Mouse (Mus musculus) midbrain, embryonic 13.5 days (tissue): ENCODE measurements at regions not wholly inside any gene's neighbourhood (a gene's known extent, or its start where the extent isn't known, plus 50 kb on each side); places are given as distances from the start of the nearest gene placed in this dataset.
A peak's percentile ranks its signal among the peaks of the same experiment; 100 is the strongest.

Source experiments
- ATAC-seq: fragments of 200-750 bp; cut with Nextera tagmentation; 2 replicates; pipeline ENCODE4 v1.8.0; 2017; ENCODE audit warnings: mild to moderate bottlenecking, moderate TSS enrichment, moderate library complexity
- H3K27ac ChIP-seq: fragments of 300-500 bp; sonication (generic); 2 replicates; pipeline ENCODE4 v1.5.1; 2015; ENCODE audit warnings: inconsistent platforms, mild to moderate bottlenecking, moderate library complexity
- H3K27me3 ChIP-seq: fragments of 300-500 bp; sonication (generic); 2 replicates; pipeline ENCODE4 v1.6.1; 2015; ENCODE audit warnings: mild to moderate bottlenecking, inconsistent platforms
- H3K36me3 ChIP-seq: fragments of 300-500 bp; sonication (generic); 2 replicates; pipeline ENCODE4 v1.6.1; 2015; ENCODE audit warnings: mild to moderate bottlenecking, inconsistent platforms
- H3K4me1 ChIP-seq: fragments of 300-500 bp; sonication (generic); replicated peaks from 2 replicates; pipeline ENCODE4 v1.6.1; 2015; ENCODE audit warnings: inconsistent platforms
- H3K4me2 ChIP-seq: fragments of 300-500 bp; sonication (generic); replicated peaks from 2 replicates; pipeline ENCODE4 v1.6.1; 2015; ENCODE audit warnings: moderate library complexity, mild to moderate bottlenecking, inconsistent platforms
- H3K4me3 ChIP-seq: fragments of 300-500 bp; sonication (generic); replicated peaks from 2 replicates; pipeline ENCODE4 v1.5.1; 2015; ENCODE audit warnings: mild to moderate bottlenecking, inconsistent platforms
- H3K9ac ChIP-seq: fragments of 300-500 bp; sonication (generic); replicated peaks from 2 replicates; pipeline ENCODE4 v1.6.1; 2015; ENCODE audit warnings: mild to moderate bottlenecking, inconsistent platforms
- H3K9me3 ChIP-seq: fragments of 300-500 bp; sonication (generic); 2 replicates; pipeline ENCODE4 v1.6.1; 2016; ENCODE audit warnings: mild to moderate bottlenecking, inconsistent platforms
- WGBS: fragments of 180-500 bp; shearing (Covaris S2); methylation state at CpG from one replicate; pipeline ENCODE4 v1.1.7; 2015; 5-methylcytosine and 5-hydroxymethylcytosine counted together

DNA sequence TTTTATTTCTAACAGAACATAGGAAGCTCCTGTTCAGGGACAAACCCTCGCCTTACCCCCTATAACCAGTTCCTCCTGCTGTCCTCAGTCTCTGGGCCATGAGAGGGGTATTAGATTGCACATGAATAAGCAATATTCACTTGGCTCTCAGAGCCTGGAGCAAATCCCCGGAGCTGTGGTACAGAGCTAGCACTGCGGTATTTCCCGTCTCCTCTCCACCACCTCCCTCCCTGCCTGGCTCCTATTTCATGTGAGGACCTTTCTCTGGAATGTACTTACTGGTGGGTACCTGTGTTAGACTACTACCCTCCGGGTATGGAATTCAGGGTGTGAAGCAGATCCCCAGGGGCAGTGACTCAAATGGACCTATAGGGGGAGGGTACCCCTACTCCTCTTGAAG is 206.9 kb upstream of the Cadm1 start:
- Histone ChIP-seq H3K9me3 (no peaks in the 10 kb centered on the region), H3K36me3 (no peaks in the 10 kb centered on the region), H3K4me1 (0 out of 2 replicates have a peak, but pooled peaks cover 2% of the 10 kb centered on the region), H3K4me3 (no peak overlapping the region), H3K9ac (no peak overlapping the region), H3K4me2 (no peak overlapping the region), H3K27ac (no peak overlapping the region), H3K27me3 (0 out of 2 replicates have a peak, but pooled peaks cover 7% of the 10 kb centered on the region)
- WGBS: 71% methylated on average over 5 of the region's 5 CpGs
- ATAC-seq: no peak

DNA sequence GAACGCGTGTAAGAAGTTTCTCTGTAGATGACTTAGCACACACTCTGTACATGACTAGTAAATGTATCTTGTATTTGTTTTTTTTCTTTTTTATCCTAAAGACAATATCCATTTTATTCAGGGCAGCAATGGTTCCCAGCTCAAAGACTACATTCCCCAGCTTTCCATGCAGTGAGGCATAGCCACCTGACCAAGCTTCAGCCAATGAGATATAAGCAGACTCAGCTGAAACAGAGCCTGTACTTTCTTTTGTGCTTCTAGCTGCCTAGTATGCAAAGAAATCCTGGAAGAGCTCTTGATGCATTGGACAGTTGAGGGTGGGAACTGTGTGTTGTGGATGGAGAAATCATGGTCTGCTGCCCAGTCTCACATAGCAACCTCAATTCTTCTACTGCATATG is 202.4 kb upstream of the Cadm1 start:
- WGBS: 99% methylated on average over 2 of the region's 2 CpGs
- no peak overlapping the region for H3K4me3 ChIP-seq
- H3K4me2 ChIP-seq: no peak overlapping the region
- H3K4me1 ChIP-seq: 0 out of 2 replicates have a peak, but pooled peaks cover 2% of the 10 kb centered on the region
- no peak overlapping the region for H3K9ac ChIP-seq
- 0 out of 2 replicates have a peak, but pooled peaks cover 7% of the 10 kb centered on the region for H3K27me3 ChIP-seq
- H3K36me3 ChIP-seq: no peaks in the 10 kb centered on the region
- 0 out of 2 replicates have a peak, but pooled peaks cover 4% of the 10 kb centered on the region for H3K9me3 ChIP-seq
- peak; percentile 72; the same call in 1 of the 2 replicates for ATAC-seq
- no peak overlapping the region for H3K27ac ChIP-seq

DNA sequence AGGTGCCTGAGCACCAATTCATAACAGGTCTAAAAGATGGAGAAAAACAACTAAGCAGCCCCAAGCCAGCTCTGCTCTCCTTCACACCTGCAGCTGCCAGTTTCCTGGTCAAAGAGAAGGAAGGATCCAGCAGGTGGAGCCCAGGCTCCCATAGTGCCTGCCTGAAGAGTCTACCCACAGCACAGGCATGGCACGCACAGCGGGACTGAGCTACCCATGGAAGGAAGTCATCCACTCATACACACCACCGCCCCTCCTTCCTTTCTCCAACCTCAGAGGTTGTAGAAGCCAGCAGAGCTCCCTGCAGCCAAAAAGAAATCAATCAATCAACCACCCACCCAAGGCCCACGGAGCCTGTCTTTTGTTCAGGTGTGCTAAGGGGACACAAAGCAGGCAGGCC is 197.0 kb upstream of the Cadm1 start:
- Histone ChIP-seq H3K4me1 (no peaks in the 10 kb centered on the region), H3K27ac (no peak overlapping the region), H3K4me3 (no peak overlapping the region), H3K9me3 (0 out of 2 replicates have a peak, but pooled peaks cover 4% of the 10 kb centered on the region), H3K27me3 (peaks cover 10% of the 10 kb centered on the region; the same call in 1 of the 2 replicates), H3K4me2 (no peak overlapping the region), H3K36me3 (no peaks in the 10 kb centered on the region), H3K9ac (no peak overlapping the region)
- ATAC-seq: no peak
- WGBS: 57% methylated on average over 4 of the region's 4 CpGs

DNA sequence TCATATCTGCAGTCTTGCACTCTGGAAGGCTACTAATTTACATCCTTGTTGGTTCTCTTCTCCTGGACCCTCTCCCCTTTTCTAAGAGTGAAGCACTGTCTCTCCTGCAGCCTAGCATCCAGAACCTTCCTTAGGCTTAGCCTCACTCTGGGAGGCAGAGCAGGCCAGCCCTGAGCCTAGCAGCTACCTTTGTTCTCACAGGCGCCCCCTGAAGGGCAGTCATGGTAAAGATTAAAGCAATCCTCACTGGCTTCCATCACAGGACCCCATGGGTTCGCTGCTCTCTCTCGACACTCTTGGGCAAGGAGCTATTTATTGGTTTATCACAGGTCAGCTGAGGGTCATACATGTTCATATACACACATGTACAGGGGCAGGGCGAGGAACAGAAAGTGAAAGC is 191.8 kb upstream of the Cadm1 start:
- ATAC-seq: no peak
- WGBS: 64% methylated on average over 4 of the region's 4 CpGs
- H3K27ac ChIP-seq: no peak overlapping the region
- no peak overlapping the region for H3K4me3 ChIP-seq
- no peak overlapping the region for H3K9ac ChIP-seq
- H3K4me1 ChIP-seq: no peaks in the 10 kb centered on the region
- H3K4me2 ChIP-seq: no peak overlapping the region
- no peaks in the 10 kb centered on the region for H3K36me3 ChIP-seq
- H3K27me3 ChIP-seq: peaks cover 17% of the 10 kb centered on the region; the same call in 1 of the 2 replicates
- no peaks in the 10 kb centered on the region for H3K9me3 ChIP-seq

DNA sequence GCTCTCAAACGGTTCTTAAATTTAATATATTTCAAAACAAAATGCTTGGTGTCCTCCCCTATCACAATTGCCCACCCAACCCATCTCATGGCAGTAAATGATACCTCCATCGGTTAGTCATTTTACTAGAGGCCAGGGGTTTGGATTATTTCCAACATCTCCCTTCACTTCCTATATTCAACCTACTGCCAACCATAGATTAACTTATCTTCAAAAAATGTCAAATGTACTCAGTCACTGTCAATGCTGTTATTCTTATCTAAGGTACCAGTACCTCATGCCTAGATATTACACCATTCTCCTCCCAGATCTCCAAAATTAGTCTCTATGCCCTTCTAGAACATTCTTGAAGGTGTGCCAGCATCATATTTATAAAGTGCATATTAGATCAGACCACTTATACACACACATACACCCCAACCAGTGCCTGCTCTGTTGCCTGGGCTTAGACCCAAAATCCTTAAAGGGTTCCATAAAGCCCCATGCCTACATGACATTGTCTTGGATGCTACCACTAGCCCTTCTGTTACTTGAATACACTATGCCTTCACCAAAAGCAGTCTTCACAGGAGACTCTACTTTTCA is 183.4 kb upstream of the Cadm1 start:
- 90% methylated on average over 2 of the region's 2 CpGs for WGBS

DNA sequence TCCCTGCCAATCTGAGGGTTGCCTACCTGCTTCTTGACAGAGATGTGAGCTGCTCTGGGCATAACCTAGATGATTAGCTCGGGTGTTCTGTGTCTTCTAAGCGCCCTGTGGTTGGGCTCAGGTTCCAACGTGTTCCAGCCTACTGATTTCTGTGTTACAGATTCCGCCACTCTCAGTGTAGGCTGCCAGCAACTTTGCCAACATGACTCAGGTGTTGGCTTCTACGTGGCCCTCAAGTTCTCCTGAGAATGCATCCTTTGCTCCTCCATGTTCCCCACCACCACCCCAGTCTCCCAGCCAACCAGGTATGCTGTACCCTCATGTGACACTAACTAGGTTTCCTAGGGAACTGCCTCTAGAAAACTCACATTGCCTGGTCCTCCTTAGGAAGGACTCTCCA is 179.7 kb upstream of the Cadm1 start:
- peaks cover 14% of the 10 kb centered on the region for H3K4me1 ChIP-seq
- H3K9ac ChIP-seq: no peak overlapping the region
- 84% methylated on average over 5 of the region's 5 CpGs for WGBS
- no peaks in the 10 kb centered on the region for H3K36me3 ChIP-seq
- ATAC-seq: no peak
- no peak overlapping the region for H3K4me3 ChIP-seq
- no peak overlapping the region for H3K27ac ChIP-seq
- peaks cover 8% of the 10 kb centered on the region for H3K27me3 ChIP-seq
- no peaks in the 10 kb centered on the region for H3K9me3 ChIP-seq
- no peak overlapping the region for H3K4me2 ChIP-seq

More for the DNA sequence above, 183.4 kb upstream of the Cadm1 start:
- Histone ChIP-seq H3K27me3 (0 out of 2 replicates have a peak, but pooled peaks cover 3% of the 10 kb centered on the region), H3K27ac (no peak overlapping the region), H3K36me3 (no peaks in the 10 kb centered on the region), H3K4me2 (no peak overlapping the region), H3K9ac (no peak overlapping the region), H3K9me3 (no peaks in the 10 kb centered on the region), H3K4me1 (no peaks in the 10 kb centered on the region), H3K4me3 (no peak overlapping the region)
- no peak for ATAC-seq

DNA sequence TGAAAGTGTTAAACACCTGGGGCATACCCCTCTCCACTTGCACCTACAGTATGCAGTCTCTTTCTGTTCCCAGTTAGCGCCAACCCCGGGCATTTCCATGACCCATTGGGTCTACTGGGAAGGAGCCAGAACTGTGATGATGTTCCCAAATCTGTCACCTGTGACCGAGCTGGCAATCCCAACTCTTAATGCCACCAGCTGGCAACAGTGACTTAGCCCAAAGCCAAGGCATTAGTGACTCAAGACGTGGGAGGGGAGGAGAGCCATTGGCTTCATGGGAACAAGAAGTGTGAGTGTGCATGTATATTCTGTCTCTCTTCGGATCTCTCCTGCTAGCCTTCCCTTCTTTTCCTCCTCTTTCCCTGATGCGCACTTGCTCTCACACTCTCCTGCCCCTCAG is 178.9 kb upstream of the Cadm1 start:
- WGBS: 84% methylated on average over 6 of the region's 6 CpGs
- peaks cover 8% of the 10 kb centered on the region for H3K27me3 ChIP-seq

DNA sequence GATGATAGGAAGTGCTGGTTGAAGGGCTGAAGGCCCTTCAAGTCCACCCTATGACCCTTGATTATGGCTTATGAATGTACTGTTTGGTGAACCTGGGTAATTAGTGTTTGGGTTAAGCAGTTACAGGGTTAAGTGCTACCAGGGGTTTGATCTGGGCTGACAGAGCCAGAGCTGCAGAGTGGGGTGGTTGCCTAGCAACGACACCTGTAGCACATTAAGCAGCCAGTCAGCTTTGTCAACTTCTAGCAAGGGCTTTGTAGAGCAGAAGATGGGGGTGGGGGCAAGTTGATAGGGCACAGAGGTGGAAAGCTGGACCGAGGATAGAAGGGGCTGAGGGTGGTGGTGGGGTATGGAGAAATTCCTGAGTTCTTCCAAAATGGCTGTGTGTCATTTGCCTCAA is 177.0 kb upstream of the Cadm1 start:
- Histone ChIP-seq H3K9me3 (no peaks in the 10 kb centered on the region), H3K4me1 (peaks cover 19% of the 10 kb centered on the region), H3K4me3 (no peak overlapping the region), H3K9ac (no peak overlapping the region), H3K27ac (no peak overlapping the region), H3K4me2 (no peak overlapping the region), H3K36me3 (no peaks in the 10 kb centered on the region), H3K27me3 (peaks cover 8% of the 10 kb centered on the region)
- 21% methylated on average over 2 of the region's 2 CpGs for WGBS
- ATAC-seq: peak; percentile 21; the same call in 1 of the 2 replicates

More for the DNA sequence above, 178.9 kb upstream of the Cadm1 start:
- Histone ChIP-seq H3K4me1 (peaks cover 14% of the 10 kb centered on the region), H3K9me3 (no peaks in the 10 kb centered on the region), H3K4me2 (no peak overlapping the region), H3K9ac (no peak overlapping the region), H3K36me3 (no peaks in the 10 kb centered on the region), H3K27ac (no peak overlapping the region), H3K4me3 (no peak overlapping the region)
- ATAC-seq: no peak

DNA sequence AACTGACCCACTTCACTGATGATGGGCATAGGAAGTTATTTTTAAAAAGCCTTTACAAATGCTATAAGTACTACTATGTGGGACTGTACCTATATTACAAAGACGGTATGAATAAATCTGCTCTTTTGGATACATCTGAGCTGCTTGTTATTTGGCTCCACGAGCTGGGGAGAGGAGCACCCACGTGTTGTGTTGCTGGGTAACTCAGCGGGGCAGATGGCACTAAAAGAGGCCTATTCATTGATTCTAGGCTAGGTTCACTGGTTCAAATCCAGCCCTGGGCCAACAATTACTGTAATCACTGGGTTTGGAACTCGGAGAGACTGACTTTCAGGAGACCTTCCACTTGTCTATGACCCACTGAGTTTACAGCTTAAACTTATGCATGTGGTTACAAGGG is 176.0 kb upstream of the Cadm1 start:
- Histone ChIP-seq H3K4me2 (no peak overlapping the region), H3K27me3 (peaks cover 12% of the 10 kb centered on the region), H3K27ac (no peak overlapping the region), H3K9me3 (no peaks in the 10 kb centered on the region), H3K4me1 (peaks cover 28% of the 10 kb centered on the region), H3K36me3 (no peaks in the 10 kb centered on the region), H3K9ac (no peak overlapping the region), H3K4me3 (no peak overlapping the region)
- ATAC-seq: no peak
- 72% methylated on average over 5 of the region's 5 CpGs for WGBS

DNA sequence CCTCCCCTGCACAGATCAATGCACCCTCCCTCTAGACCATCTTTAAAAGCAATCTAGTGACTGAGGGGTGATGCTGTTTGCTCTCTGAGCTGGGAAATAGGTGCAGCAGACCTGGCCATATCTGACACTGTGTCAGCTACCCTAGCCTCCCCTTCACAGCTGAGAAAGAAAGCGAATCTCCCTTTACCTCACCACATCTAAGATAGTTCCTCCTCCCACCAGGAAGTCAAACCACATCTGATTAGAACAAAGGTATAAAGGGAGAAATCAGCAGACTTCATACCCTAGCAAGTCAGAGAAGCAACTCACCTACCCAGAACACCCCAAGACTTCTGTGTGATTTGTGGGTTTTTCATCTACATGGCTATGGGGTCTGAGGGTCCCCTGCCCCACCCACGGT is 175.6 kb upstream of the Cadm1 start:
- no peak overlapping the region for H3K9ac ChIP-seq
- WGBS: 96% methylated on average over 2 of the region's 2 CpGs
- H3K27ac ChIP-seq: no peak overlapping the region
- no peak overlapping the region for H3K4me3 ChIP-seq
- no peaks in the 10 kb centered on the region for H3K36me3 ChIP-seq
- no peak for ATAC-seq
- peaks cover 12% of the 10 kb centered on the region for H3K27me3 ChIP-seq
- peaks cover 28% of the 10 kb centered on the region for H3K4me1 ChIP-seq
- no peak overlapping the region for H3K4me2 ChIP-seq
- H3K9me3 ChIP-seq: no peaks in the 10 kb centered on the region

DNA sequence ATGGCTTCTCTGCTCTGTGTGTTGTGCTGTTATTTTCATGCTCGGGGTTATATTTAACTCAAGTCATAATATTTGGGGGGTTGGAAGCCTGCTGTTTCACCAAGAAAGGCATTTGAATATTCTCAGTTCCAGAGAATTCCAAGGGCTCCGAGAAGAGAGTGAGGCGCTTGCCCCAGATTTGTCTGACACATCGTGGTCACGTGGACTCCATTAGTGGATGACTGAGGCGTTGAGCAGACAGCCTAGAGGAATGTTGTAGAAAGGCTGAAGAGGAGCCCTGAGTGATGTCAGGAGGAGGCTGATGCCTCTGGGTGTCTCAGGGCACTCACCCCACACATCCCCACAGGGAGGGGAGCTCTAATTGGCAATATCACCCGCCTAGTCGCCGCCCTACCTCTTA is 175.1 kb upstream of the Cadm1 start:
- no peak overlapping the region for H3K27ac ChIP-seq

DNA sequence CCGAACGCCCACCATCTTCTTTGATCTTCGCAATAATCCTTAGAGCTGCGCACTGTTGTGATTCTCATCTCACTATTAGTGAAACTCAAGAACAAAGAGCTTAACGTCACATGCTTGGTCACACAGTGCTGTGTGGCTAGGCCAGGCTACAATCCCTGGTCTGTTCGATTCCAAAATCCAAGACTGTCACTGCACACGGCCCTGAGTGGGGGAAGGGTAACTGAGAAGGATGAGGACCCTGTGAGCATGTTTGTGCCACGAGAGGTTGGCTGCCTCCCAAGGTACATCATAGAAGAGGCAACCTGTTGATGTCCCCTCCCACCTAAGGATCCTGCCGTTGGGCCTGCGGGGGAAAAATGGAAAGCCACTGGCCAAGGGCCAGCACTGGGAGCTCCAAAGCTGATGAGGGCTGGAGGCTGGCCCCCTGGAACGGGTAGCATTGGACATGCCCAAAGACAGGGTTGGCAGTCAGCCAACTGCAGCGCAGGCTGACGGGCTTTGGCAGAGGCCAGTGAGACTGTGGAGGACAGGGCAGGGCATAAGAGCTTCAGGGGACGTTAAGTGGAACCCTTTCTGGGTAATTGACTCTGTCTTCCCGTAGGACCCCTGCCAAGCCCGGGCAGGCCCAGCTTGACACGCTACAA is 172.1 kb upstream of the Cadm1 start:
- no peaks in the 10 kb centered on the region for H3K9me3 ChIP-seq
- no peak overlapping the region; the same call in 1 of the 2 replicates for H3K4me2 ChIP-seq
- no peak overlapping the region; the same call in 1 of the 2 replicates for H3K27ac ChIP-seq
- H3K27me3 ChIP-seq: peaks cover 28% of the 10 kb centered on the region
- 55% methylated on average over 17 of the region's 17 CpGs for WGBS
- peak; percentile 93 for ATAC-seq
- peaks cover 33% of the 10 kb centered on the region for H3K4me1 ChIP-seq
- no peak overlapping the region for H3K4me3 ChIP-seq
- no peaks in the 10 kb centered on the region for H3K36me3 ChIP-seq
- H3K9ac ChIP-seq: no peak overlapping the region

More for the DNA sequence above, 175.1 kb upstream of the Cadm1 start:
- ATAC-seq: no peak
- Histone ChIP-seq H3K36me3 (no peaks in the 10 kb centered on the region), H3K27me3 (peaks cover 14% of the 10 kb centered on the region), H3K4me3 (no peak overlapping the region), H3K9me3 (no peaks in the 10 kb centered on the region), H3K4me2 (no peak overlapping the region), H3K9ac (no peak overlapping the region), H3K4me1 (peaks cover 28% of the 10 kb centered on the region)
- WGBS: 93% methylated on average over 9 of the region's 9 CpGs
